Mouse (Mus musculus): Measurements from ENCODE around the gene Dock2. TPM values are rescaled to one million over a fixed set of nuclear protein-coding genes. Genes with fewer than 3 reads are reported as not detected.
A peak's percentile ranks its signal among the peaks of the same experiment; 100 is the strongest.

The Dock2 gene
- total and polyA plus RNA-seq, 3 experiments, result 0.97 to 4.1 (median 3.7) TPM

GRCm38 (mm10) chr11:34348287-34348918, 435.3 kb downstream of the Dock2 start:
- peak; percentile 77 for DNase-seq

GRCm38 (mm10) chr11:34344310-34344709, 439.4 kb downstream of the Dock2 start:
- peak; percentile 26 for DNase-seq

- no peak for DNase-seq
Observed at GRCm38 (mm10) chr11:34343742-34344307, 439.9 kb downstream of the Dock2 start.

- DNase-seq, result no peak
Observed at GRCm38 (mm10) chr11:34339693-34340092, 444.0 kb downstream of the Dock2 start.

- no peak for DNase-seq
Observed at GRCm38 (mm10) chr11:34337907-34338306, 445.8 kb downstream of the Dock2 start.

- DNase-seq, result no peak
Observed at GRCm38 (mm10) chr11:34332344-34333031, 451.2 kb downstream of the Dock2 start.

GRCm38 (mm10) chr11:34323664-34324063, 460.0 kb downstream of the Dock2 start:
- no peak for DNase-seq

- no peak for DNase-seq
Observed at GRCm38 (mm10) chr11:34319282-34319681, 464.4 kb downstream of the Dock2 start.

- DNase-seq, result no peak
Observed at GRCm38 (mm10) chr11:34317001-34317400, 466.7 kb downstream of the Dock2 start.

- no peak for DNase-seq
Observed at GRCm38 (mm10) chr11:34316176-34316575, 467.5 kb downstream of the Dock2 start.

- DNase-seq, result no peak
Observed at GRCm38 (mm10) chr11:34315383-34315782, 468.3 kb downstream of the Dock2 start.

- DNase-seq, result peak; percentile 14
Observed at GRCm38 (mm10) chr11:34314534-34315379, 468.9 kb downstream of the Dock2 start, which contains the start of gene Fam196b. Fam196b (plus strand) TSS chr11:34314822.

- no peak for DNase-seq
Observed at GRCm38 (mm10) chr11:34312208-34312607, 471.5 kb downstream of the Dock2 start.

GRCm38 (mm10) chr11:34311717-34312116, 472.0 kb downstream of the Dock2 start:
- DNase-seq, result no peak

GRCm38 (mm10) chr11:34309360-34309759, 474.3 kb downstream of the Dock2 start:
- no peak for DNase-seq

- DNase-seq, result peak; percentile 58
Observed at GRCm38 (mm10) chr11:34308731-34309130, 475.0 kb downstream of the Dock2 start.

- DNase-seq, result peak; percentile 49
Observed at GRCm38 (mm10) chr11:34306231-34306630, 477.5 kb downstream of the Dock2 start.

GRCm38 (mm10) chr11:34300064-34300463, 483.6 kb downstream of the Dock2 start:
- DNase-seq, result no peak

- DNase-seq, result no peak
Observed at GRCm38 (mm10) chr11:34299550-34299949, 484.1 kb downstream of the Dock2 start.

- no peak for DNase-seq
Observed at GRCm38 (mm10) chr11:34297698-34298378, 485.9 kb downstream of the Dock2 start.

- DNase-seq, result no peak
Observed at GRCm38 (mm10) chr11:34291304-34291703, 492.4 kb downstream of the Dock2 start.

GRCm38 (mm10) chr11:34290708-34291107, 493.0 kb downstream of the Dock2 start:
- no peak for DNase-seq

Data from adrenal gland, adult 2 months (tissue).